Mouse (Mus musculus): Measurements from ENCODE around the gene Usp10.

The Usp10 gene

GRCm38 (mm10) chr8:119913181-119913580, 3.0 kb downstream of the Usp10 start:
- in situ Hi-C loops (cut with MboI; ENCODE audit: unreplicated experiment in 2 of 2), result loop anchor here (10.0 kb wide), 2 partner anchors 128 to 478 kb away; partner anchors contain the start of gene Osgin1 (in 1 of the 2)

- in situ Hi-C loops (cut with MboI; ENCODE audit: unreplicated experiment in 2 of 2), result loop anchor here (10.0 kb wide), 2 partner anchors 129 to 479 kb away; partner anchors contain the start of gene Osgin1 (in 1 of the 2)
These were observed 4.0 kb downstream of the Usp10 start for GRCm38 (mm10) chr8:119914161-119914560.

- in situ Hi-C loops (cut with MboI; ENCODE audit: unreplicated experiment in 2 of 2), result loop anchor here (10.0 kb wide), 2 partner anchors 130 to 480 kb away; partner anchors contain the start of gene Osgin1 (in 1 of the 2)
These were observed 5.1 kb downstream of the Usp10 start for GRCm38 (mm10) chr8:119915298-119915697.

- in situ Hi-C loops (cut with MboI; ENCODE audit: unreplicated experiment in 2 of 2), result loop anchor here (10.0 kb wide), 2 partner anchors 132 to 482 kb away; partner anchors contain the start of gene Osgin1 (in 1 of the 2)
These were observed 6.2 kb downstream of the Usp10 start for GRCm38 (mm10) chr8:119916237-119916892.

DNA sequence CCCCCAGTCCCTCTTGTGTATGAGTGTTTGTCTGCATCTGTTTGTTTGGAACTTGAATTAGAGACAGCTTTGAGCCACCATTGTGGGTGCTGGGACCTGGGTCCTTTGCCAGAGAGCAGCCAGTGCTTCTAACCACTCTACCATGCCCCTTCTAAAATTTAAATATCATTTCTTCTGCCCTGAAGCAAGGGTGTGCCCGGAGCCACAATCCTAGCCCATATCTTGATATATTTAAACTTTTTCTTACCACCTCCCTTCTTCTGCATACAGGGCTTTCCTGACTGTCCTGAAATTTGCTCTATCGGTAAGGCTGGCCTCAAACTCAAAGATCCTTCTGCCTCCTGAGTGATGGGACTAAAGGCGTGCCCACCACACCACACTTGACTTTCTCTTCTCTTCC, 7.3 kb downstream of the Usp10 start:
- in situ Hi-C loops (cut with MboI; ENCODE audit: unreplicated experiment in 2 of 2), result loop anchor here (10.0 kb wide), 2 partner anchors 133 to 483 kb away; partner anchors contain the start of gene Osgin1 (in 1 of the 2)

DNA sequence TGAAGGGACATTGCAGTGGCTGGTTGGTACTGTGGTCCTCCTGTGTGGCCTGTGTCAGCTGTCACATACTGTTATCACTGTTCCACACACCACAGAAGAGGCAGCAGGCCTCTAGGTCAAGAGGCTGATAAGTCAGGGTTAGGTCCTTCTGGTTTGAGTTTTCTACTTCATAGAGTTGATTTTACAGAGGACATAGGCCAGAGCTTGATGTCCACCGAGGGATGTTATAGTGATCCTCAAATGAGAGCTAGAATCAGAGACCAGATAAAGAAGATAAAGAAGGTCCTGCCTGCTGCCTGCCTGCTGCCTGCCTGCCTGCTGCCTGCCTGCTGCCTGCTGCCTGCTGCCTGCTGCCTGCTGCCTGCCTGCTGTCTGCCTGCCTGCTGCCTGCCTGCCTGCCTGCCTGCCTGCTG, 8.0 kb downstream of the Usp10 start:
- in situ Hi-C loops (cut with MboI; ENCODE audit: unreplicated experiment in 2 of 2), result loop anchor here (10.0 kb wide), 2 partner anchors 133 to 483 kb away; partner anchors contain the start of gene Osgin1 (in 1 of the 2)

DNA sequence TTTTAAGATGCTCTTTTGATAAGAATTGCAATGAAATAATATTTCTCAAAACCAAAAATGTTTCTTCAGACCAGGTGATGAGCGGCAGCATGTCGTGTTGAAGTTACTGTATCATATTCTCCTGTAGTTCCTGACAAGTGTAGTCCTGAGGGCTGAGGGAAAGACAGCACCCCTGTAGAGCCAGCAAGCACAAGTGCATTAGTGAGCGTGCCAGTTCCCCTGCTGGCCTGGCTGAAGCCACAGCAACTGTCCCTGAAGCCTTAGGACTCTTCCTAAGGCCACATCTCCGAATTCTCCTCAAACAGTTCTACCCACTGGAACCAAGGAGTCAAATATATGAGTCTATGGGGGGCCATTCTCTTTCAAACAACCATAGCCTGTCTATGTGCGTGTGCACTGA, 13.1 kb downstream of the Usp10 start:
- in situ Hi-C loops (cut with MboI; ENCODE audit: unreplicated experiment in 2 of 2), result loop anchor here (5.0 to 10.0 kb wide), 3 partner anchors 78 to 238 kb away; partner anchors contain the start of gene Cotl1 (in 2 of the 2)

DNA sequence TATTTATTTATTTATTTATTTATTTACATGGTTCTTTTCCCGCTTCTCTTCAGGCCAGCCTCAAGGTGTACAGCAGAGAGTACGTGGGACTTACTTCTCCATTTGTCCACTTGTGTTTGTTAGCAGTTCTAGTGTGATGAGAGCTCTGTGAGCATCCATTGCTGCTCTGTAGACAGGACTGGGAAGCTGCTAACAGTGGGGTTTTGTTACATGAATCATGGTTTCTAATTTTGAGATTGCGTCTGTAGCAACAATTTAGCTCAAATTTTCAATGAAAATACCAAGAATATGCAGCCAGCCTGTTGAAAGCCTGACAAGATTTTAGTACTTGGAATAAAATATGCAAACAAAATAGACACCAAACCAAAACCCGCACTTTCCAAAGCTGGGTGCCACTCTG, 15.3 kb downstream of the Usp10 start:
- in situ Hi-C loops (cut with MboI; ENCODE audit: unreplicated experiment in 2 of 2), result loop anchor here (5.0 to 10.0 kb wide), 4 partner anchors 81 to 241 kb away; partner anchors contain the start of gene Cotl1 (in 1 of the 2)

DNA sequence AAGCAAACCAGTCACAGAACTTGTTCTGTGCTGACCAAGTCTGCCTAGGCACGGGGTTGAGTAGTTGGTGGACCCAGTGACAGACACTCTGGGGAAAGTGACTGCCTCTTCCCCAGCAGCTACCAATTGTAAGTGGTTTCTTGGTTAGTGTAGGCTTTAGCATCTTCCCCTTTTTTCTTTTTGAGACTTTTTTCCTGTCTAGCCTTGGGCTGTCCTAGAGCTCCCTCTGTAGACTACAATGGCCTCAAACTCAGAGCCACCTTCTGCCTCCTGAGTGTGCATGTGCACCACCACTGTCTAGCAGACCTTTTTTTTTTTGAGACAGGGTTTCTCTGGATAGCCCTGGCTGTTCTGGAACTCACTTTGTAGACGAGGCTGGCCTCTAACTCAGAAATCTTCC, 16.3 kb downstream of the Usp10 start:
- in situ Hi-C loops (cut with MboI; ENCODE audit: unreplicated experiment in 2 of 2), result loop anchor here (5.0 to 10.0 kb wide), 4 partner anchors 82 to 242 kb away; partner anchors contain the start of gene Cotl1 (in 1 of the 2)

GRCm38 (mm10) chr8:119927422-119928092, 17.4 kb downstream of the Usp10 start:
- in situ Hi-C loops (cut with MboI; ENCODE audit: unreplicated experiment in 2 of 2), result loop anchor here (5.0 to 10.0 kb wide), 4 partner anchors 83 to 243 kb away; partner anchors contain the start of gene Cotl1 (in 1 of the 2)

DNA sequence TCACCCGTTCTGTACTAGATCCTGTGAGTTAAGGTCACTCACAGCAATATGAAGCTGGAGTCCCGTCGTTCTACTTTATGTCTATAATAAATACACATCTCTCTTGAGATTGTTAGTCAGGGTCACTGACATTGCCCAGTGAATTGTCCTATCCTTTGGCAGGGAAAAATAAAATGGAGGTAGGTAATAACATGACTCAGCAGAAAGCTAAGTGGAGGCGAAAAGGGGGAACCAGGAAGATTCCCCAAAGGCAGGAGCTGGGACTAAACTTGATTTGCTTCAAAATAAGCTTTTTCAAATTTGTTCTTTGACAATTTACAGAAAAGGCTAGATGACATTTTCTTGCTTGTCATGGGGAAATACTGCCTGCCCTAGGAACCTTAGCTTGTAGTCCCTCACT, 21.2 kb downstream of the Usp10 start:
- in situ Hi-C loops (cut with MboI; ENCODE audit: unreplicated experiment in 2 of 2), result no loop called here

GRCm38 (mm10) chr8:119933681-119934080, 23.5 kb downstream of the Usp10 start:
- in situ Hi-C loops (cut with MboI; ENCODE audit: unreplicated experiment in 2 of 2), result no loop called here

GRCm38 (mm10) chr8:119935541-119935940, 25.4 kb downstream of the Usp10 start:
- in situ Hi-C loops (cut with MboI; ENCODE audit: unreplicated experiment in 2 of 2), result no loop called here

DNA sequence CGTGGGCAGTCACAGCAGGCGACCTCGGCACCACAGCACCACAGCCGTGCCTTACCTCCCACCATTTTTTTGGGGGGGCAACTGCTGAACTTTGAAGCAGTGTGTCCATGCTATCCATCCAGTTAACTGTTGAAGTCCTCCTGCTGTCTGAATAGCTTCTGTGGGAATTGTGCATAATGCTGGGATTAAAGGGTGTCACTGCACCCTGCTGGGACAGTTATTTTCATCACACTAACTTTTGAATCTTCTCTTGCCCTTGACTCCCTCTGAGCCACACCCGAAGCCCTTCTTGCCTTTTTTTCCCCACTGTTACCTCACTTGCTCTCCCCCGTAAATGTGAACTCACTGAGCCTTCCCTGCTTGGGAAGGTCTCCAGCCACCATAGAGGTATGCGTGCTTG, 28.3 kb downstream of the Usp10 start:
- in situ Hi-C loops (cut with MboI; ENCODE audit: unreplicated experiment in 2 of 2), result no loop called here

DNA sequence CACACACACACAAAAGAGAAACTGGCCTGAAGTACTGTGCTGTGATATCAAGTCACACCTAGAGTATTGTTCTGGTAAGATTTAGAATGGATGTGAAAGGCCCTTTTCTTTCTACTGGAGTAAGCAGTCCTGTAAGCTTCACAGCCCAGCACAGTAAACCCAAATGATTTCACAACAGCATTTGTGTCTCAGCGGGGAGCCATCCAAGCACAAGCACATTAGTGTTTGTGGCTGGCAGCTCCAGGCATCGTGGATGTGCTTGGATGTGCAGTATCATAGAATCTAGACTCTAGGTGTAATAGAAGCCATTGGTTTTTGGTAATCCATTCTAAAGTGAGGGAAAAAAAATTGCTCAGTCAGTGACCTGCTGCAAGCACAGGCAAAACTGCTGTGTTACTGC, 29.2 kb downstream of the Usp10 start:
- in situ Hi-C loops (cut with MboI; ENCODE audit: unreplicated experiment in 2 of 2), result no loop called here

DNA sequence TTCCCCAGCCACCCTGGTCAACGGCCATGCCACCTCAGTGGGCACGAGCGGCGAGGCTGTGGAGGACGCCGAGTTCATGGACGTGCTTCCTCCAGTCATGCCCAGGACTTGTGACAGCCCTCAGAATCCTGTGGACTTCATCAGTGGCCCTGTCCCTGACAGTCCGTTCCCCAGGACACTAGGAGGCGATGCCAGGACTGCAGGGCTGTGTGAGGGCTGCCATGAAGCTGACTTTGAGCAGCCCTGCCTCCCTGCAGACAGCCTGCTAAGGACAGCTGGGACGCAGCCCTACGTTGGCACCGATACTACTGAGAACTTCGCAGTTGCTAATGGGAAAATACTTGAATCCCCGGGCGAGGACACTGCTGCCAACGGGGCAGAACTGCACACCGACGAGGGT, 31.3 kb downstream of the Usp10 start:
- in situ Hi-C loops (cut with MboI; ENCODE audit: unreplicated experiment in 2 of 2), result loop anchor here in 1 of 2 experiments (10.0 kb wide), 1 partner anchor 233 kb away; the partner anchor contains the start of gene Fam92b

DNA sequence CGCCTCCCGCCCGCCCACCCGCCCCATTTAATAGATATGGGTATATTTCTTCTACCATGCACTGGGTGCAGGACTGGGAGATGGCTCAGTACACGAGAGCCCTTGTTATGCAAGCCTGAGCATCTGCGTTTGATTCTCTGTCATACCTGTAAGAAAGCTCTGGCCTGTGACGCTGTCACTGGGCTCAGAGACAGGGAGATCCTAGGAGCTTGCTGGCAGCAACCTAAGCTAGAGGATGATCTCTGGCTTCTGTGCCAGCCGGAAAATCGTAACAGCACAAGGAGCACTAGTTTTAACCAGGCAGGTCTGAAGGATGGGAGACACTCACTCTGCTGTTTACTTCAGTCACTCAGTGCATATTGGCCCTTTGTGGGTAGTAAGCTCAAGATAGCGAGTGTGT, 33.5 kb downstream of the Usp10 start:
- in situ Hi-C loops (cut with MboI; ENCODE audit: unreplicated experiment in 2 of 2), result loop anchor here in 1 of 2 experiments (10.0 kb wide), 1 partner anchor 231 kb away; the partner anchor contains the start of gene Fam92b

- in situ Hi-C loops (cut with MboI; ENCODE audit: unreplicated experiment in 2 of 2), result loop anchor here in 1 of 2 experiments (10.0 kb wide), 1 partner anchor 231 kb away; the partner anchor contains the start of gene Fam92b
These were observed 34.1 kb downstream of the Usp10 start for GRCm38 (mm10) chr8:119944096-119944811.

- in situ Hi-C loops (cut with MboI; ENCODE audit: unreplicated experiment in 2 of 2), result loop anchor here (5.0 to 10.0 kb wide), 3 partner anchors 131 to 228 kb away; partner anchors contain the start of gene Fam92b (in 1 of the 2)
These were observed 36.2 kb downstream of the Usp10 start for GRCm38 (mm10) chr8:119946326-119946865.

DNA sequence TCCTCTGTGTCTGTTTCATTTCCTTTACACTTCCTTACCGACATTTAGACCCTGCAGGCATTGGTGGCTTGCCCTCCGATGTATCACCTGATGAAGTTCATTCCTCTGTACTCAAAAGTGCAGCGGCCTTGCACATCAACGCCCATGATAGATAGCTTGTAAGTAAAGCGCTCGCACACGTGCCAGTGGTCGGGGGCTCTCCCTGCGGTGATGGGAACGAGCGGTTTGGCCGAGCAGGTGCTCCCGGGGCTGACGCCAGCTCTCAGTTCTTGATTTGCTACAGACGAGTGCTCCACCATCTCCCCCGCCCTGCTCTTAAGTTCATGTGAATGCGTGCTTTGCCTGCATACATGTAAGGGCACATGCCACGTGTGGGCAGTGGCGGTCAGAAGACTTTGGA, 37.5 kb downstream of the Usp10 start:
- in situ Hi-C loops (cut with MboI; ENCODE audit: unreplicated experiment in 2 of 2), result loop anchor here (5.0 to 10.0 kb wide), 3 partner anchors 130 to 227 kb away; partner anchors contain the start of gene Fam92b (in 1 of the 2)

Measured in v-Abl transformed pro-B cells (cell line).